Mouse (Mus musculus): ENCODE data around the gene Slc25a44.

- TF ChIP-seq CTCF (IDR thresholded peaks at IDR 0.05; ENCODE audit: control insufficient read depth, insufficient read depth, insufficient read length) (no peak), USF1 (IDR thresholded peaks at IDR 0.05; ENCODE audit: low read depth) (no peak), MYOD1 (IDR thresholded peaks at IDR 0.05; ENCODE audit: control insufficient read depth, insufficient read length, low read depth) (no peak)
These were observed 925 bp upstream of the Slc25a44 start for GRCm38 (mm10) chr3:88425708-88426420.

Measured in C2C12 (cell line).